Mouse (Mus musculus): ENCODE data around the gene Cers6.

GRCm38 (mm10) chr2:69140816-69141215 lies 279.6 kb downstream of the Cers6 start:
- TF ChIP-seq CTCF (IDR thresholded peaks at IDR 0.05; ENCODE audit: control insufficient read depth, insufficient read depth, low read length) (no peak), POLR2A (IDR thresholded peaks at IDR 0.05; ENCODE audit: borderline replicate concordance, control insufficient read depth, low read depth, low read length) (no peak)

Data from bone marrow, adult 2 months (tissue).